10 mouse cellular contexts compared by ENCODE assay signal in genomic region chr9:47354866-47355265, GRCm38 (mm10).
DNase-seq lines count a peak whose midpoint lies in the region.
"Had no signal": no experiment of that assay in that cellular context is flagged by ENCODE, and none has a peak within 500 bp of the region (broad histone marks: within the 10 kb centered on the region; RNA-seq: fewer than 3 reads in every experiment).

No protein-coding gene starts in this region.

- DNase-seq in layer of hippocampus, adult 9-11 months, result peak; percentile 40
- no peak for DNase-seq in layer of hippocampus, postnatal 36 days
- peak; percentile 84 for DNase-seq in Muller cell, postnatal 12 days (ENCODE audit: inconsistent ontology term)
- peak; percentile 47 to 78 for DNase-seq in frontal cortex, adult 2 months (ENCODE audit: extremely low spot score in 1 of 2, low spot score in 1 of 2)
- DNase-seq in retina, embryonic 14.5 days (ENCODE audit: low spot score), result peak; percentile 75
- DNase-seq in lung, postnatal 4 days, result no peak
- no peak for DNase-seq in ovary, postnatal 10 days (ENCODE audit: low spot score)
- DNase-seq: adrenal gland, adult 8-10 months; cerebellum, adult 9-11 months; heart, adult 11 months had no signal

Comparison
In these comparisons a context has a peak if more than half of its experiments do, and no peak if none do; other contexts are left out.
1. DNase-seq: peak in layer of hippocampus, adult 9-11 months (single experiment), Muller cell, postnatal 12 days (single experiment), frontal cortex, adult 2 months (2 of 2) and retina, embryonic 14.5 days (single experiment); none in layer of hippocampus, postnatal 36 days (0 of 2), lung, postnatal 4 days (0 of 2) and ovary, postnatal 10 days (single experiment).